Mouse (Mus musculus) cerebral cortex, adult 2 months (tissue): ENCODE results near the gene Kcne1.

Experiments used
- WGBS: fragments of 180-500 bp; shearing (Covaris S2); methylation state at CpG from one replicate; pipeline ENCODE4 v1.1.7; 2018; 5-methylcytosine and 5-hydroxymethylcytosine counted together

The Kcne1 gene

DNA sequence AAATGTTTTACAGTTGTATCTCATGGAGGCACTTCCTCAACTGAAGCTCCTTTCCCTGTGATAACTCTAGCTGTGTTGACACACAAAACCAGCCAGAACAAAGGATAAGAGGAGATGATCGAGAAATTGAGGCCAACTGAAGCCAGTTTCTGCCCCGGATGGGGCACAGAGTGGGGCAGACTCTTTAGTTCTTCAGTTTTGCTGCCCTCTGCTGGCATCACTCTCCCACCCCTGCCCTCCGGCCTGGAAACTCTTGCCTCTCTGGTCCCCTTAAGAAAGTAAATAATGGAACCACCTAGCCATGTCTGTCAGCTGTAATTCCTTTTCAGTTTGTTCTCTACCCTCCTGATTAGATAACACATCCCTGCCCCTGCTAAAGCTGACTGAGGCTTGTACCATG lies 51.3 kb downstream of the Kcne1 start:
- WGBS, result 78% methylated on average over 3 of the region's 3 CpGs

GRCm38 (mm10) chr16:92305519-92305918 lies 53.7 kb downstream of the Kcne1 start:
- 97% methylated on average over 2 of the region's 2 CpGs for WGBS

DNA sequence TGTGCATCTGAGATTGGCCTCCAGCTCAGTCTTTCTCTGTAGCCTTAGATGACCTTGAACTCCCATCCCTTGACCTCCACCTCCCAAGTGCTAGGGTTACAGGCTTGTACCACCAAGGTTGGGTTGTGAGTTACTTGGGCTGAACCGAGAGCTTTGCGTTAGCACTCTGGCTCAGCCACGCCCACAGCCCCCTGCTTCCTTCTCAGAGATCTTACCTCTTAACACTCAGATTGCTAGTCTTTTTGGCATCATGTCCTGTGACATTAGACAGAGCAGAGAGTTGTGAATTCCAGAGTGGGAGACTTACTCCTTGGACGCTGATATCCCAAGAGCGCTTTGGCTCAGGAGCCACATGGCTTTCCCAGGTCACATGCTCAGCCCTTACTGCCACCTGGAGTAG lies 56.8 kb downstream of the Kcne1 start:
- 59% methylated on average over 5 of the region's 5 CpGs for WGBS

- 17% methylated on average over 5 of the region's 5 CpGs for WGBS
Observed at GRCm38 (mm10) chr16:92301989-92302388, 57.3 kb downstream of the Kcne1 start.

DNA sequence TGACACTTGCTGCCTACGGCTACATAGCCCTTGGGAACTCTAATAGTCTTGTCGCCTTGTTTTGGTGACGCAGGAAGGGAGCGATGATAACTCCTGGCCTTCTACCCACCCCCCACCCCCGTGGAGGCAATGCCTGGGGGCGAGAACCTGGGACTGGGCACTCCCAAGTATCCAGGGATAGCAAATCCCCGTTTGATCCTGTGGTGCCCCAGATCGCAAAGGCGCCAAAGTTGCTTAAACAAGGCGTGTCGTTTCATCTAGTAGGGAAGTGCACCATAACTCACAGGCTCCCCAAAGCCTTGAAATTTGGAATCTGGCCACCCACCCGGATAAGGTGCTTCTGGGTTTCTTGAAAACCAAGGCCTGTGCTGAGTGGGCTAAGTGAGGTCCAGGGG lies 57.9 kb downstream of the Kcne1 start:
- WGBS, result under 1% methylated on average over 12 of the region's 12 CpGs

GRCm38 (mm10) chr16:92300649-92301411 lies 58.4 kb downstream of the Kcne1 start, which contains the start of gene Smim11:
Gene Smim11 (plus strand): TSS chr16:92301286.
- WGBS, result 6% methylated on average over 32 of the region's 32 CpGs
